Mouse (Mus musculus) MN1 (cell line): ENCODE measurements around the gene Nus1.

Experiments
- DNase-seq: peaks from one replicate; pipeline ENCODE4 v3.0.0-alpha.2; 2016; ENCODE audit warnings: low spot score

The Nus1 gene

GRCm38 (mm10) chr10:52417998-52418860, 882 bp downstream of the Nus1 start:
- DNase-seq: peak; percentile 71

DNA sequence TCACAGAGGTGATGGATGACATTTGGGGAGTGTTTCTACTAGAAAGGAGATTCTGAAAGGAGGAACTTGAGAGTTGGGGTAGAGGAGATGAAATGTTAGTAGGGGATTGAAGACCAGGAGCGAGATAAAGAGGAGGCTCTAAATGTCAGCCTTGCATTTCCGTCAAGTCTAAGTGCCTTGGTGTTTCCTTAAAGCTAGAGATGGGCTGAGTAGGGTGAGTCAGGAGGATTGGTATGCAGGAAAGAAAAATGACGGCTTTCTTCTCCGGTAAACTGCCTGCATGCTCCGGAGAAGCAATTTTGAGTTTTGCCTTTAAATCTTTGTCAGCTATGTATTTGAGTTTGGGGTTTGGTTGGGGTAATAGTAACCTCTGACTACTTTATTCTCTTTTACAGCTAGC, 1.6 kb downstream of the Nus1 start:
- DNase-seq: no peak

- DNase-seq: no peak
Observed at GRCm38 (mm10) chr10:52419402-52419801, 2.1 kb downstream of the Nus1 start.

DNA sequence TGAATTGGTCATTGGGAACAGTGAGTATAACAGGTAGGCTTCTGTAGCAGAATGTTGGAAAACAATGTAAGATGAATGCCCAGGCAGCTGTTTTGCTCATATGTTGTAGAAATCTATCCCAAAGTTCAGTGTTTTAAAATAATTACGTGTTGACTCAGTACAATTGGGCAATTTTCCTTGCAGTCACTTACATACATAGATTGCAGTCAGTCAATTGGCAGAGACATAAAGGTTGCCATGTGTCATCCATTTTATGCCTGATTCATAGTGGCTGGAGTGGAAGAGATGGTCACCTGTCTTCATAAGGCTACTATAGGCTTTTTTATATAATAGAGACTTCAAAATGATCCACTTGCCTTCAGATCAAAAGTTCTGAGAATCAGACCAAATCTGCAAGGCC, 3.2 kb downstream of the Nus1 start:
- no peak for DNase-seq

- no peak for DNase-seq
Observed at GRCm38 (mm10) chr10:52421716-52422115, 4.4 kb downstream of the Nus1 start.

- DNase-seq: no peak
Observed at GRCm38 (mm10) chr10:52423097-52423496, 5.8 kb downstream of the Nus1 start.

- DNase-seq: no peak
Observed at GRCm38 (mm10) chr10:52426314-52426980, 9.1 kb downstream of the Nus1 start.

DNA sequence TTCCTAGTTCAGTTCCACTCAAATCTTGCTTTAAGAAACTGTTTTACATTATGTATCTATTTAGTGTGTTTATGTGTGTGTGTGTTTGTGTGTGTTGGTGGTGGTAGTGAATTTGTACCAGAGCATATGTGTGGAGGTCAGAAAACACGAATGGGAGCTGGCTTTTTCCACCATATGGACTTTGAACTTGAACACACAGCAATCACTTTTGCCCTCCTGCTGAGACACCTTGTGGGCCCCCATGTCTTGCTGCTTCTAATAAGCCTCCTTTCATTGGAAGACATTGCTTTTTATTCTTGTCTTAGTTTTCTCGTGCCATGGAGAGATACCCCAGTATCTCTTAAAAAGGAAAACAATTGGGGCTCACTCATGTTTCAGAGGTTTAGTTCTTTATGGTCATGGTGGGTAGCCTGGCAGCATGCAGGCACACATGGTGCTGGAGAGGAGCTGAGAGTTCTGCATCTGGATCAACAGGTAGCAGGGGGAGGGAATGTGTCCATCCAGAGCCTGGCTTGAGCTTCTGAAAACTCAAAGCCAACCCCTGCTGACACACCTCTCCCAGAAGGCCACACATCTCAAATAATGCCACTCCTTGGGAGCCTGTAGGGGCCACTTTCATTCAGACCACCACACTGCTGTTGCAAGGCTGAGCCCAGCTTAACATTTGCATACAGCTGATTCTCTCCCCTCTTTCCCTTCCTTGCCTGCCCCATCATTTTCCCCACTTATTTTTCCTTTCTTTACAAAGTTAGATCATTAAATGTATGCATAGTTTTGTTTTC, 10.5 kb downstream of the Nus1 start:
- DNase-seq: no peak

- DNase-seq: no peak
Observed at GRCm38 (mm10) chr10:52430953-52431352, 13.6 kb downstream of the Nus1 start.

- no peak for DNase-seq
Observed at GRCm38 (mm10) chr10:52434836-52435235, 17.5 kb downstream of the Nus1 start.

DNA sequence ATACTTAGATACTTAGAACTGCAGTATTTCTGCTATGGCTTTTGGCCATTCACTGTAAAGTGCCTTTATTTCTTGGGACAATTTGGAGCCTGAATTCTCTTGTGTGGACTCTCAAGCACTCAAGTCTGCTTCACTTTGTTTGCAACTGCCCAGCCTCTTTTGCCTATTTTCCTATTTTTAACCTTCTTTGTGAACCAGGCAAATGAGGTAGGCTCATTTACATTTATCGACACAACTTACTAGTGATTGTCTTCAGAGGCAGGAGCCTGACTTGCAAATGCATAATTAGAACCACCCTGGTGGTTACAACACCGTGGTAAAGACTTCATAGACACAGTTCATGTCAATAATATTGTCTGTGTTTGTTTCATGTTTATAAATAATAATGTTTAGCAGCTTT, 43.3 kb downstream of the Nus1 start:
- DNase-seq: no peak

GRCm38 (mm10) chr10:52463941-52464739, 46.8 kb downstream of the Nus1 start:
- no peak for DNase-seq

GRCm38 (mm10) chr10:52471520-52471919, 54.2 kb downstream of the Nus1 start:
- no peak for DNase-seq
